Mouse (Mus musculus): ENCODE measurements around the gene Vsnl1. TPM values are rescaled to one million over a fixed set of nuclear protein-coding genes. Genes with fewer than 3 reads are reported as not detected.

Gene Vsnl1
- polyA plus RNA-seq, 1 experiment from 2014 or later, result 13.1 TPM

- no peaks in the 10 kb centered on the region for H3K27me3 ChIP-seq (ENCODE audit: control insufficient read depth, insufficient read depth, low read length)
- no peak overlapping the region for H3K4me2 ChIP-seq (ENCODE audit: low read depth, low read length)
- peaks cover 19% of the 10 kb centered on the region for H3K36me3 ChIP-seq (ENCODE audit: control insufficient read depth, insufficient read depth)
- H3K9me3 ChIP-seq (replicated peaks; ENCODE audit: control insufficient read depth, low read length), result no peaks in the 10 kb centered on the region
- H3K4me3 ChIP-seq (ENCODE audit: low read length), result no peak overlapping the region
- WGBS, result 51% methylated on average over 6 of the region's 6 CpGs
- no peaks in the 10 kb centered on the region for H3K4me1 ChIP-seq (ENCODE audit: control insufficient read depth, insufficient read depth, low read length)
- no peak overlapping the region for H3K27ac ChIP-seq (ENCODE audit: low read length)
- H3K9ac ChIP-seq (ENCODE audit: low read length), result no peak overlapping the region
- no peak for ATAC-seq (replicated peaks; ENCODE audit: extremely low read depth, insufficient read depth, low FRiP score)
Measured at GRCm38 (mm10) chr12:11317671-11318070, 118.7 kb downstream of the Vsnl1 start.

- Histone ChIP-seq H3K4me1 (ENCODE audit: control insufficient read depth, insufficient read depth, low read length) (no peaks in the 10 kb centered on the region), H3K4me3 (ENCODE audit: low read length) (no peak overlapping the region), H3K9me3 (replicated peaks; ENCODE audit: control insufficient read depth, low read length) (no peaks in the 10 kb centered on the region), H3K27ac (ENCODE audit: low read length) (no peak overlapping the region), H3K27me3 (ENCODE audit: control insufficient read depth, insufficient read depth, low read length) (no peaks in the 10 kb centered on the region), H3K9ac (ENCODE audit: low read length) (no peak overlapping the region), H3K36me3 (ENCODE audit: control insufficient read depth, insufficient read depth) (peaks cover 26% of the 10 kb centered on the region), H3K4me2 (ENCODE audit: low read depth, low read length) (no peak overlapping the region)
- WGBS, result 68% methylated on average over 1 of the region's 1 CpGs
- no peak for ATAC-seq (replicated peaks; ENCODE audit: extremely low read depth, insufficient read depth, low FRiP score)
Measured at GRCm38 (mm10) chr12:11313840-11314239, 122.6 kb downstream of the Vsnl1 start.

- Histone ChIP-seq H3K27ac (ENCODE audit: low read length) (no peak overlapping the region), H3K9ac (ENCODE audit: low read length) (no peak overlapping the region), H3K27me3 (ENCODE audit: control insufficient read depth, insufficient read depth, low read length) (no peaks in the 10 kb centered on the region), H3K4me1 (ENCODE audit: control insufficient read depth, insufficient read depth, low read length) (no peaks in the 10 kb centered on the region), H3K9me3 (replicated peaks; ENCODE audit: control insufficient read depth, low read length) (no peaks in the 10 kb centered on the region), H3K36me3 (ENCODE audit: control insufficient read depth, insufficient read depth) (peaks cover 26% of the 10 kb centered on the region), H3K4me3 (ENCODE audit: low read length) (no peak overlapping the region), H3K4me2 (ENCODE audit: low read depth, low read length) (no peak overlapping the region)
- WGBS, result 100% methylated on average over 2 of the region's 2 CpGs
- no peak for ATAC-seq (replicated peaks; ENCODE audit: extremely low read depth, insufficient read depth, low FRiP score)
Measured at GRCm38 (mm10) chr12:11311106-11311505, 125.3 kb downstream of the Vsnl1 start.

DNA sequence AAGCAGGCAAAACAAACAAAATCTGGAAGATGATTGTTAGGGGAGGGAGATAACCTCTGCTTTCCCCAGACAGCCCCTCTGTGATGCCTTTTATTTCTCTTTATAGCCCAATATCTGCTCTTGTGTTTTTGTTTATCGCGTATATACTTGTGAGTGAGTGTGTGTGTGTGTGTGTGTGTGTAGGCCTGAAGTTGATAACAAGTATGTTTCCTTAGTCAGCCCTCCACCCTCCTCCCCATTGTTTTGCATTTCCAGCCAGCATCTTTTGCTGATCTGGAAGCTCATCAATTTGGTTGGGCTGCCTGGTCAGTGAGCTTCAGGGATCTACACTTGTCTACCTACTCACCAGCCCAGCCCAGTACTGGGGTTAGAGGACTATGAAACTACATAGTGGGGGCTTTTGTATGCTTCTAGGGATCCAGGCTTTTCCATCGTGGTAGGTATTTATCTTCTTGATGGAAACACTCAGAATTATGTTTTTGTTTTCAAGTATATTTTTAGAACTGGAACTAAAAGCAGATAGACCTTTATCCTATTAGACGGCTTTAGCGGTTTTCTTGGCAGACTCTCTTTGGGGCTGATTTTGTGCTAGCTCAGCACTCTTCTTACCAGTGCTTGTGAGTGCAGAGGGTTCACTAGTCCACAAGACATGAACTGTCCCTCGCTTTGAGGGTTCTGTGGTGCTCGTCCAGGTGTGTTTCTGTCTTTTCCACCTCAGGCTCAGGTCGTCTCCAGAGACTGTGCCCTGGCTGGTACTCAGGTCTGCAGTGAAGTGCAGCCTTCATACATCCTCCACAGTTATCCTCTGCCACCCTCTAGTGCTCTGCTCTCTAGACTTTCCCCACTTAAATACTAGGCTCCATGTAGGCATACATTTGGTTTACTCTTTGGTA, 129.4 kb downstream of the Vsnl1 start:
- Histone ChIP-seq H3K36me3 (ENCODE audit: control insufficient read depth, insufficient read depth) (peaks cover 34% of the 10 kb centered on the region), H3K9ac (ENCODE audit: low read length) (no peak overlapping the region), H3K27ac (ENCODE audit: low read length) (no peak overlapping the region), H3K9me3 (replicated peaks; ENCODE audit: control insufficient read depth, low read length) (no peaks in the 10 kb centered on the region), H3K4me2 (ENCODE audit: low read depth, low read length) (no peak overlapping the region), H3K4me3 (ENCODE audit: low read length) (no peak overlapping the region), H3K4me1 (ENCODE audit: control insufficient read depth, insufficient read depth, low read length) (no peaks in the 10 kb centered on the region), H3K27me3 (ENCODE audit: control insufficient read depth, insufficient read depth, low read length) (no peaks in the 10 kb centered on the region)
- ATAC-seq (replicated peaks; ENCODE audit: extremely low read depth, insufficient read depth, low FRiP score), result no peak
- WGBS, result 80% methylated on average over 8 of the region's 8 CpGs

- no peak overlapping the region for H3K9ac ChIP-seq (ENCODE audit: low read length)
Measured at GRCm38 (mm10) chr12:11300858-11301257, 135.6 kb downstream of the Vsnl1 start.

GRCm38 (mm10) chr12:11286382-11286781, 150.0 kb downstream of the Vsnl1 start:
- Histone ChIP-seq H3K4me2 (ENCODE audit: low read depth, low read length) (no peak overlapping the region), H3K4me3 (ENCODE audit: low read length) (no peak overlapping the region), H3K36me3 (ENCODE audit: control insufficient read depth, insufficient read depth) (peaks cover 37% of the 10 kb centered on the region), H3K9me3 (replicated peaks; ENCODE audit: control insufficient read depth, low read length) (no peaks in the 10 kb centered on the region), H3K27me3 (ENCODE audit: control insufficient read depth, insufficient read depth, low read length) (no peaks in the 10 kb centered on the region), H3K9ac (ENCODE audit: low read length) (no peak overlapping the region), H3K27ac (ENCODE audit: low read length) (no peak overlapping the region), H3K4me1 (ENCODE audit: control insufficient read depth, insufficient read depth, low read length) (no peaks in the 10 kb centered on the region)
- 98% methylated on average over 2 of the region's 2 CpGs for WGBS
- no peak for ATAC-seq (replicated peaks; ENCODE audit: extremely low read depth, insufficient read depth, low FRiP score)

More at GRCm38 (mm10) chr12:11300858-11301257, 135.6 kb downstream of the Vsnl1 start:
- H3K4me1 ChIP-seq (ENCODE audit: control insufficient read depth, insufficient read depth, low read length), result no peaks in the 10 kb centered on the region
- H3K4me3 ChIP-seq (ENCODE audit: low read length), result no peak overlapping the region
- no peaks in the 10 kb centered on the region for H3K27me3 ChIP-seq (ENCODE audit: control insufficient read depth, insufficient read depth, low read length)
- no peaks in the 10 kb centered on the region for H3K9me3 ChIP-seq (replicated peaks; ENCODE audit: control insufficient read depth, low read length)
- H3K4me2 ChIP-seq (ENCODE audit: low read depth, low read length), result no peak overlapping the region
- H3K27ac ChIP-seq (ENCODE audit: low read length), result no peak overlapping the region
- WGBS, result 97% methylated on average over 1 of the region's 1 CpGs
- ATAC-seq (replicated peaks; ENCODE audit: extremely low read depth, insufficient read depth, low FRiP score), result no peak
- H3K36me3 ChIP-seq (ENCODE audit: control insufficient read depth, insufficient read depth), result peaks cover 39% of the 10 kb centered on the region

DNA sequence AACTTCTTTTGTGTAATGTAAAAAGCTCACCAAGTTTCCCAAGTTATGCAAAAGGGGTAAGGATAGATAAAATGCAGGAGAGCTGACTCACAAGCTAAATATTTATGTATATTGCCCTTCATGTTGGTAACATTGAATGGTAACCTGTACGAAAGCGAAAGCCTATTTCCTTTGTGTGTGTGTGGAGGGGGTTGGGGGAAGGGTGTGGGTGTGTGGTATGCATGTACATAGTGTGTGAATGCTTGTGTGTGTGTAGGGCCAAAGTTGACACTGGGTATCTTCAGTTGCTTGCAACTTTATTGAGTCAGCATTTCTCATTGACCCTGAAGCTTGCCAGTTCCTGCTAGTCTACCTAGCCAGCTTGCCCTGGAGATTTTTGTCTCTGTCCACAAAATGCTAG, 154.8 kb downstream of the Vsnl1 start:
- WGBS, result 93% methylated on average over 2 of the region's 2 CpGs
- H3K36me3 ChIP-seq (ENCODE audit: control insufficient read depth, insufficient read depth), result peaks cover 51% of the 10 kb centered on the region

GRCm38 (mm10) chr12:11279886-11280285, 156.5 kb downstream of the Vsnl1 start:
- Histone ChIP-seq H3K4me1 (ENCODE audit: control insufficient read depth, insufficient read depth, low read length) (no peaks in the 10 kb centered on the region), H3K27me3 (ENCODE audit: control insufficient read depth, insufficient read depth, low read length) (no peaks in the 10 kb centered on the region), H3K9me3 (replicated peaks; ENCODE audit: control insufficient read depth, low read length) (no peaks in the 10 kb centered on the region), H3K27ac (ENCODE audit: low read length) (no peak overlapping the region), H3K36me3 (ENCODE audit: control insufficient read depth, insufficient read depth) (peaks cover 41% of the 10 kb centered on the region), H3K9ac (ENCODE audit: low read length) (no peak overlapping the region), H3K4me2 (ENCODE audit: low read depth, low read length) (no peak overlapping the region), H3K4me3 (ENCODE audit: low read length) (no peak overlapping the region)
- no peak for ATAC-seq (replicated peaks; ENCODE audit: extremely low read depth, insufficient read depth, low FRiP score)
- 92% methylated on average over 3 of the region's 3 CpGs for WGBS

More for the DNA sequence above, 154.8 kb downstream of the Vsnl1 start:
- H3K9ac ChIP-seq (ENCODE audit: low read length), result no peak overlapping the region
- no peaks in the 10 kb centered on the region for H3K4me1 ChIP-seq (ENCODE audit: control insufficient read depth, insufficient read depth, low read length)
- no peak overlapping the region for H3K4me3 ChIP-seq (ENCODE audit: low read length)
- H3K9me3 ChIP-seq (replicated peaks; ENCODE audit: control insufficient read depth, low read length), result no peaks in the 10 kb centered on the region
- no peak overlapping the region for H3K27ac ChIP-seq (ENCODE audit: low read length)
- no peak overlapping the region for H3K4me2 ChIP-seq (ENCODE audit: low read depth, low read length)
- H3K27me3 ChIP-seq (ENCODE audit: control insufficient read depth, insufficient read depth, low read length), result no peaks in the 10 kb centered on the region
- ATAC-seq (replicated peaks; ENCODE audit: extremely low read depth, insufficient read depth, low FRiP score), result no peak

GRCm38 (mm10) chr12:11277207-11277606, 159.2 kb downstream of the Vsnl1 start:
- H3K9me3 ChIP-seq (replicated peaks; ENCODE audit: control insufficient read depth, low read length), result no peaks in the 10 kb centered on the region
- peaks cover 47% of the 10 kb centered on the region for H3K36me3 ChIP-seq (ENCODE audit: control insufficient read depth, insufficient read depth)
- no peak overlapping the region for H3K4me2 ChIP-seq (ENCODE audit: low read depth, low read length)
- H3K9ac ChIP-seq (ENCODE audit: low read length), result no peak overlapping the region
- no peaks in the 10 kb centered on the region for H3K4me1 ChIP-seq (ENCODE audit: control insufficient read depth, insufficient read depth, low read length)
- no peaks in the 10 kb centered on the region for H3K27me3 ChIP-seq (ENCODE audit: control insufficient read depth, insufficient read depth, low read length)
- no peak overlapping the region for H3K27ac ChIP-seq (ENCODE audit: low read length)
- no peak for ATAC-seq (replicated peaks; ENCODE audit: extremely low read depth, insufficient read depth, low FRiP score)
- WGBS, result 92% methylated on average over 6 of the region's 6 CpGs
- H3K4me3 ChIP-seq (ENCODE audit: low read length), result no peak overlapping the region
